Mouse (Mus musculus) bone marrow, adult 2 months (tissue): ENCODE results near the gene Mon2.

Experiments
- CTCF ChIP-seq: fragments of 200-500 bp; IDR thresholded peaks from 2 replicates; pipeline ENCODE4 v1.5.1; 2011; ENCODE audit warnings: low read length, control low read depth; ENCODE audit not compliant: control insufficient read depth, insufficient read depth
- POLR2A ChIP-seq: fragments of 200-500 bp; IDR thresholded peaks from 2 replicates; pipeline ENCODE4 v1.6.1; 2011; ENCODE audit warnings: low read depth, mild to moderate bottlenecking, control low read depth, low read length, borderline replicate concordance; ENCODE audit not compliant: control insufficient read depth

DNA sequence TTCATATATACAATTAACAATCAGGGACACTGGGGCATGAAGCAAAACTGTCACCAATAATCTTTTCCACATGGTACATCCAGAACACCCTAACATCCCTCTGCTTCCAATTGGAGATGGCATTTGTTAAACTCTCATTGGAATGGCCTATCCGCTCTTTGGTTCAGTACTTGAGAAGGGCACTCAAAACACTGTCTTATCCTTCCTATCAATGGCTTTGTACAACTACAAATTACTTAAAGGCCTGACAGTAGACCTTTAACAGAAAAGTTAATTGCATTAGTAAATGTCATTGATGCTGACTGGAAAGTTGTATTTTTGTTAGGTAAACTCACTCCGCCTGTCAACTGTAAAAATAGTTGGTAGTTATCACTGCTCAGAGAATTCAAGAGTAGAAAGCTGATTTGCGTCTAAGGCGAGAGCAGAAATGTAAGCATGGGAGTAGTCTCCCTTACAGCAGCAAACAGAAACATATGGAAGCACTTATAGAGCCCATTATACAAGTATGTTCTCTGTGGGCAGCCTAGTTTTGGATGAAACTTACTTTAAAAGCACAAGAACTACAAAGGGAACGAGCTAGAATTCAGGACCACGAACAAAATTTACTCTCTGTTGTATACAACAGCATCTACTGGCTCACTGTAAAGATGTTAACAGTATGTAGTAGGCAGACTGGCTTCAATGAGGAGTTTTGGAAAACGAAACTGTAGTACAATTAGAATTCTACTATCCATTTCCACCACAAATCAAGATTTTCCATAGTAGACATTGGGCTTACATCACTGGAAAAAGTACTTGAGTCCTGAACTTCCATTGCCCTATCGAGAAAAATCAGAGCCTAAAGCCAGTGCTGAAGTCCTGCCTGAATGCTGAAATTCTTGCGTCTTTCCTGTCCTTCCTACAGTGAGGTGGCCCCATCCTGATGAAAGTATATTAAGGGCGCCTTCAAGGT, 92.5 kb downstream of the Mon2 start:
- no peak for TF ChIP-seq CTCF
- TF ChIP-seq POLR2A, result no peak
